Mouse (Mus musculus): ENCODE measurements around the gene Foxl2. TPM values are rescaled to one million over a fixed set of nuclear protein-coding genes. Genes with fewer than 3 reads are reported as not detected.

Gene Foxl2
- not detected in 2 replicates for polyA plus RNA-seq (2016; fragmentation: Nextera tagmentation; extraction: Ambion mirVana)

- ATAC-seq: no peak
- H3K27ac ChIP-seq: no peak within 1 kb of the TSS
- H3K27me3 ChIP-seq (replicated peaks): peaks cover 100% of the 10 kb centered on the region
- WGBS (ENCODE audit: insufficient replicate concordance): 2% methylated on average over 57 of the region's 58 CpGs
- H3K9ac ChIP-seq: no peak within 1 kb of the TSS
- H3K4me2 ChIP-seq: peak within 1 kb of the TSS; percentile 63
- H3K9me3 ChIP-seq (replicated peaks): no peaks in the 10 kb centered on the region
- no peaks in the 10 kb centered on the region for H3K36me3 ChIP-seq
- peak within 1 kb of the TSS; percentile 45 for H3K4me3 ChIP-seq
- peaks cover 24% of the 10 kb centered on the region for H3K4me1 ChIP-seq
These were observed at the start of gene Foxl2 for GRCm38 (mm10) chr9:98955103-98955715. Gene Foxl2 (plus strand): TSS chr9:98955288.

GRCm38 (mm10) chr9:98920629-98921523, 34.2 kb upstream of the Foxl2 start:
- no peaks in the 10 kb centered on the region for H3K9me3 ChIP-seq (replicated peaks)
- H3K27ac ChIP-seq: no peak overlapping the region
- ATAC-seq: no peak
- no peaks in the 10 kb centered on the region for H3K27me3 ChIP-seq (replicated peaks)
- H3K9ac ChIP-seq: no peak overlapping the region
- no peaks in the 10 kb centered on the region for H3K36me3 ChIP-seq
- H3K4me2 ChIP-seq: no peak overlapping the region
- H3K4me1 ChIP-seq: no peaks in the 10 kb centered on the region
- H3K4me3 ChIP-seq: no peak overlapping the region
- 81% methylated on average over 5 of the region's 5 CpGs for WGBS (ENCODE audit: insufficient replicate concordance)

GRCm38 (mm10) chr9:98923119-98923518, 32.0 kb upstream of the Foxl2 start:
- H3K4me1 ChIP-seq: no peaks in the 10 kb centered on the region
- no peak for ATAC-seq
- no peak overlapping the region for H3K4me2 ChIP-seq
- 37% methylated on average over 6 of the region's 6 CpGs for WGBS (ENCODE audit: insufficient replicate concordance)
- no peak overlapping the region for H3K9ac ChIP-seq
- no peak overlapping the region for H3K4me3 ChIP-seq
- H3K27ac ChIP-seq: no peak overlapping the region
- no peaks in the 10 kb centered on the region for H3K36me3 ChIP-seq
- H3K27me3 ChIP-seq (replicated peaks): no peaks in the 10 kb centered on the region
- no peaks in the 10 kb centered on the region for H3K9me3 ChIP-seq (replicated peaks)

- no peak overlapping the region for H3K27ac ChIP-seq
- H3K27me3 ChIP-seq (replicated peaks): no peaks in the 10 kb centered on the region
- no peak overlapping the region for H3K4me2 ChIP-seq
- WGBS (ENCODE audit: insufficient replicate concordance): 34% methylated on average over 6 of the region's 6 CpGs
- no peak for ATAC-seq
- H3K9me3 ChIP-seq (replicated peaks): no peaks in the 10 kb centered on the region
- H3K36me3 ChIP-seq: no peaks in the 10 kb centered on the region
- no peak overlapping the region for H3K4me3 ChIP-seq
- H3K4me1 ChIP-seq: no peaks in the 10 kb centered on the region
- H3K9ac ChIP-seq: no peak overlapping the region
These were observed 30.9 kb upstream of the Foxl2 start for GRCm38 (mm10) chr9:98924183-98924582.

- Histone ChIP-seq H3K9me3 (replicated peaks) (no peaks in the 10 kb centered on the region), H3K4me2 (no peak overlapping the region), H3K27me3 (replicated peaks) (0 out of 2 replicates have a peak, but pooled peaks cover 2% of the 10 kb centered on the region), H3K4me3 (no peak overlapping the region), H3K9ac (no peak overlapping the region), H3K27ac (no peak overlapping the region), H3K36me3 (no peaks in the 10 kb centered on the region), H3K4me1 (no peaks in the 10 kb centered on the region)
- 70% methylated on average over 2 of the region's 2 CpGs for WGBS (ENCODE audit: insufficient replicate concordance)
- no peak for ATAC-seq
These were observed 25.6 kb upstream of the Foxl2 start for GRCm38 (mm10) chr9:98929496-98929895.

- ATAC-seq: no peak
- Histone ChIP-seq H3K9ac (no peak overlapping the region), H3K9me3 (replicated peaks) (no peaks in the 10 kb centered on the region), H3K27ac (no peak overlapping the region), H3K4me1 (no peaks in the 10 kb centered on the region), H3K4me2 (no peak overlapping the region), H3K36me3 (no peaks in the 10 kb centered on the region), H3K4me3 (no peak overlapping the region), H3K27me3 (replicated peaks) (peaks cover 23% of the 10 kb centered on the region)
- 38% methylated on average over 6 of the region's 6 CpGs for WGBS (ENCODE audit: insufficient replicate concordance)
These were observed 22.2 kb upstream of the Foxl2 start for GRCm38 (mm10) chr9:98932931-98933330.

GRCm38 (mm10) chr9:98935190-98935909, 19.7 kb upstream of the Foxl2 start:
- no peak overlapping the region for H3K9ac ChIP-seq
- no peak overlapping the region for H3K27ac ChIP-seq
- H3K4me1 ChIP-seq: no peaks in the 10 kb centered on the region
- no peak overlapping the region for H3K4me2 ChIP-seq
- ATAC-seq: no peak
- no peak overlapping the region for H3K4me3 ChIP-seq
- no peaks in the 10 kb centered on the region for H3K36me3 ChIP-seq
- peaks cover 23% of the 10 kb centered on the region for H3K27me3 ChIP-seq (replicated peaks)
- WGBS (ENCODE audit: insufficient replicate concordance): 24% methylated on average over 16 of the region's 16 CpGs
- no peaks in the 10 kb centered on the region for H3K9me3 ChIP-seq (replicated peaks)

GRCm38 (mm10) chr9:98939290-98939689, 15.8 kb upstream of the Foxl2 start:
- ATAC-seq: no peak
- Histone ChIP-seq H3K4me2 (no peak overlapping the region), H3K27ac (no peak overlapping the region), H3K36me3 (no peaks in the 10 kb centered on the region), H3K4me3 (no peak overlapping the region), H3K9me3 (replicated peaks) (no peaks in the 10 kb centered on the region), H3K27me3 (replicated peaks) (peaks cover 28% of the 10 kb centered on the region), H3K4me1 (no peaks in the 10 kb centered on the region), H3K9ac (no peak overlapping the region)
- 24% methylated on average over 2 of the region's 2 CpGs for WGBS (ENCODE audit: insufficient replicate concordance)

GRCm38 (mm10) chr9:98952171-98953050, 2.7 kb upstream of the Foxl2 start:
- Histone ChIP-seq H3K9me3 (replicated peaks) (no peaks in the 10 kb centered on the region), H3K36me3 (no peaks in the 10 kb centered on the region), H3K4me1 (peaks cover 24% of the 10 kb centered on the region), H3K9ac (no peak overlapping the region), H3K27me3 (replicated peaks) (peaks cover 89% of the 10 kb centered on the region), H3K4me3 (no peak overlapping the region), H3K4me2 (no peak overlapping the region), H3K27ac (no peak overlapping the region)
- ATAC-seq: no peak
- 3% methylated on average over 40 of the region's 40 CpGs for WGBS (ENCODE audit: insufficient replicate concordance)

- Histone ChIP-seq H3K27ac (no peak overlapping the region), H3K9me3 (replicated peaks) (no peaks in the 10 kb centered on the region), H3K36me3 (no peaks in the 10 kb centered on the region), H3K4me1 (peaks cover 24% of the 10 kb centered on the region), H3K27me3 (replicated peaks) (peaks cover 96% of the 10 kb centered on the region), H3K4me2 (no peak overlapping the region), H3K4me3 (no peak overlapping the region), H3K9ac (no peak overlapping the region)
- 6% methylated on average over 4 of the region's 4 CpGs for WGBS (ENCODE audit: insufficient replicate concordance)
- ATAC-seq: no peak
These were observed 1.8 kb upstream of the Foxl2 start for GRCm38 (mm10) chr9:98953291-98953690.

- no peaks in the 10 kb centered on the region for H3K9me3 ChIP-seq (replicated peaks)
- ATAC-seq: no peak
These were observed 1.3 kb upstream of the Foxl2 start for GRCm38 (mm10) chr9:98953830-98954229.

More at GRCm38 (mm10) chr9:98953830-98954229, 1.3 kb upstream of the Foxl2 start:
- no peak overlapping the region for H3K27ac ChIP-seq
- H3K9ac ChIP-seq: no peak overlapping the region
- H3K4me2 ChIP-seq: no peak overlapping the region
- H3K27me3 ChIP-seq (replicated peaks): peaks cover 97% of the 10 kb centered on the region
- H3K4me1 ChIP-seq: peaks cover 24% of the 10 kb centered on the region
- WGBS (ENCODE audit: insufficient replicate concordance): 4% methylated on average over 9 of the region's 9 CpGs
- H3K36me3 ChIP-seq: no peaks in the 10 kb centered on the region
- no peak overlapping the region for H3K4me3 ChIP-seq
